Mouse (Mus musculus): ENCODE results near the gene 2610318N02Rik.

Gene 2610318N02Rik

GRCm38 (mm10) chr16:17069511-17070443 lies 55.2 kb downstream of the 2610318N02Rik start, which contains the start of gene Ypel1:
Gene Ypel1 (plus strand): TSS chr16:17069696.
- Histone ChIP-seq H3K27me3 (ENCODE audit: insufficient read depth, low read length) (peaks cover 7% of the 10 kb centered on the region), H3K4me1 (replicated peaks; ENCODE audit: low read depth, low read length) (peaks cover 23% of the 10 kb centered on the region), H3K9me3 (ENCODE audit: low read length) (no peaks in the 10 kb centered on the region), H3K36me3 (ENCODE audit: insufficient read depth, low read length) (peaks cover 9% of the 10 kb centered on the region; the same call in 1 of the 2 replicates), H3K4me3 (replicated peaks; ENCODE audit: low read length) (peak within 1 kb of the TSS; percentile 93)
- TF ChIP-seq POU5F1 (IDR thresholded peaks at IDR 0.05; ENCODE audit: borderline replicate concordance, low read length): no peak
- no peak for TF ChIP-seq NANOG (IDR thresholded peaks at IDR 0.05; ENCODE audit: borderline replicate concordance, low read length)
- peak; percentile 20; the same call in 1 of the 2 replicates for TF ChIP-seq CTCF (conservative IDR thresholded peaks at IDR 0.05; ENCODE audit: low read length)

GRCm38 (mm10) chr16:17067552-17067951 lies 57.4 kb downstream of the 2610318N02Rik start:
- Histone ChIP-seq H3K4me1 (replicated peaks; ENCODE audit: low read depth, low read length) (peaks cover 10% of the 10 kb centered on the region), H3K9me3 (ENCODE audit: low read length) (no peaks in the 10 kb centered on the region), H3K36me3 (ENCODE audit: insufficient read depth, low read length) (no peaks in the 10 kb centered on the region), H3K4me3 (replicated peaks; ENCODE audit: low read length) (no peak overlapping the region), H3K27me3 (ENCODE audit: insufficient read depth, low read length) (peaks cover 17% of the 10 kb centered on the region)
- TF ChIP-seq NANOG (IDR thresholded peaks at IDR 0.05; ENCODE audit: borderline replicate concordance, low read length): no peak
- TF ChIP-seq CTCF (conservative IDR thresholded peaks at IDR 0.05; ENCODE audit: low read length): no peak
- no peak for TF ChIP-seq POU5F1 (IDR thresholded peaks at IDR 0.05; ENCODE audit: borderline replicate concordance, low read length)

Data from E14TG2a.4 (cell line).